Mouse (Mus musculus) regulatory T cell (primary cell): ENCODE measurements around the gene Hmga2.
"Not testable (repeated sequence)": the region's sequence is repeated elsewhere in the genome, so short reads cannot be mapped to it uniquely, and the experiment has no call there.

ENCODE experiments used
- in situ Hi-C: fragments of 300-600 bp; cut with MboI, MseI; formaldehyde crosslinking; loops from one replicate; pipeline ENCODE4 v1.15.1; 2025; ENCODE audit warnings: high pct_unique_total_duplicates

Gene Hmga2

GRCm38 (mm10) chr10:120344558-120345318 lies 131.5 kb downstream of the Hmga2 start:
- in situ Hi-C loops = no loop called here

- in situ Hi-C loops = not testable (repeated sequence)
These were observed 136.4 kb downstream of the Hmga2 start for GRCm38 (mm10) chr10:120339906-120340305.

DNA sequence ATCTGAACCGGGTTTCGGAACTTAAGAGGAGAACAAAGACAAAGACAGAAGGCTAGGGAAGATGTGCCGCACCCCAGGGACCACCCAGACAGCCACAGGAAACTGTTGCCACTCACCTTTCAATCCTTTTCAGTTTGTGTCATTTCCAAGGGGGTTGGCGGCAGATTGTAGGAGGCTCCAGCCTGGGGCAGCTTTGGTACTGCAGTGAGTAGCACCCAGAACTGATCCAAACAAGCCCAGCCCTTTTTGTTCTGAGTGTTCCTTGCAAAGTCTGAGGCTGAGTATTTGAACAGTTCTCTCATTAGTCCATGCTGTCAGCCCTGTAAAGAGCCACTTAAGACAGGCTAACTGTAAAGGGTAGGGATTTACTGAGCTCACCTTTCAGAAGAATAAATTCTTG lies 136.9 kb downstream of the Hmga2 start:
- in situ Hi-C loops = no loop called here

DNA sequence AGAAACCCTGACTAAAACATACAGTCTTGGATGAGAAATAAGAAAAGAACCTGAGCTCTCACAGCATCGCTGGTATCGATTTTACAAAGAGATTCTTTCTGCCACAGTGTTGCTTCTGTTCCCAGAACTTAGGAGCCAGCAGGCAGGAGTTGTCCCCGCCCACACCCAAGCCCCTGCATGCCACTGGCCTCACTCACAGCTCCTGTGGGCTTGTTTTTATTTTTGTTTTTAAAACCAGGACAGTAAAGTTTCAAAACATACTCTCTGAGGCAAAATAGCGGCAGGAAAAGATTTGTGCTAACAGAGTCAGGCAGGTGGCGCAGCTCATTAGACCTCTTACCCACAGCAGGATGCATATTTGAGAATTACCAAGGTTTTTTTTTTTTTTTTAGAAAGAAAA lies 137.4 kb downstream of the Hmga2 start:
- in situ Hi-C loops = no loop called here

- in situ Hi-C loops = not testable (repeated sequence)
These were observed 137.8 kb downstream of the Hmga2 start for GRCm38 (mm10) chr10:120338431-120338830.

DNA sequence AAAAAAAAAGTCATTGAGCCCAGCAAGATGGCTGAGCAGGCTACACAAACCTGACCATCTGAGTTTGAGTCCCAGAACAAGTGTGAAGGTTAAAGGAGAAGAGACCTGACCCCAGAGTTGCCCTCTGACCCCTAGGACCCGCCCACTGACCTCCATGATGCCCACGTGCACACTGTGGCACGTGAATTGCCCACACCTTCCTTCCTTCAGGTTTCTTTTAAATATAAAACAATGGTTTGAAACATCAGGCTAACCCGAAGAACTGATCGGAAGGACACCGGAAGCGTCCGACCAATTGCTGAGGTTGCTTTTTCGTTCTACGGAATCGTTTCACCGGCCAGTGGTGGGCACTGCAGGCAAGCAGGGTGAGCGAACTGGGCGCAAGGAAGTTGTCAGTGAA lies 148.3 kb downstream of the Hmga2 start:
- in situ Hi-C loops = no loop called here

GRCm38 (mm10) chr10:120323584-120324203 lies 152.6 kb downstream of the Hmga2 start:
- in situ Hi-C loops = no loop called here

GRCm38 (mm10) chr10:120322815-120323214 lies 153.5 kb downstream of the Hmga2 start:
- in situ Hi-C loops = no loop called here

DNA sequence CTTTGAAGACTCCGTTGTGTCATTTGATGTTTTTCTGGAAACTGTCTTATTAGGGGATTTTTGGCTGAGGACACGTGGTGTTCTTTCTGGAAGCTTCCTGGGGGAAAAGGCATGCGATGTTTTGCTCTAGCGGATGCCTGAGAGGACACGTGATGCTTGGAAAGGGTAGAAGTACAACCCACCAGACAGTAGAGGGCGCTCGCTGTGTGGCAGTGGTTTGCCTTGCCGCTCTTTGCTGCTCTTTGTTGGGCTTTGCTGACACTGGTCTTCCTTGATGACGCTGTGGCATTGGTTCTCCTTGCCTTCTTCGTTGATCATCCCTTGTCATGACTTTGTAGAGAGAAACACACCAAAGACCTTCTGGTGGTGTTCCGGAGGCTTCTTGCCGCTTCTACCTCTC lies 156.7 kb downstream of the Hmga2 start:
- in situ Hi-C loops = no loop called here
